Mouse (Mus musculus): ENCODE measurements at regions not wholly inside any gene's neighbourhood (a gene's known extent, or its start where the extent isn't known, plus 50 kb on each side); places are given as distances from the start of the nearest gene placed in this dataset.

DNA sequence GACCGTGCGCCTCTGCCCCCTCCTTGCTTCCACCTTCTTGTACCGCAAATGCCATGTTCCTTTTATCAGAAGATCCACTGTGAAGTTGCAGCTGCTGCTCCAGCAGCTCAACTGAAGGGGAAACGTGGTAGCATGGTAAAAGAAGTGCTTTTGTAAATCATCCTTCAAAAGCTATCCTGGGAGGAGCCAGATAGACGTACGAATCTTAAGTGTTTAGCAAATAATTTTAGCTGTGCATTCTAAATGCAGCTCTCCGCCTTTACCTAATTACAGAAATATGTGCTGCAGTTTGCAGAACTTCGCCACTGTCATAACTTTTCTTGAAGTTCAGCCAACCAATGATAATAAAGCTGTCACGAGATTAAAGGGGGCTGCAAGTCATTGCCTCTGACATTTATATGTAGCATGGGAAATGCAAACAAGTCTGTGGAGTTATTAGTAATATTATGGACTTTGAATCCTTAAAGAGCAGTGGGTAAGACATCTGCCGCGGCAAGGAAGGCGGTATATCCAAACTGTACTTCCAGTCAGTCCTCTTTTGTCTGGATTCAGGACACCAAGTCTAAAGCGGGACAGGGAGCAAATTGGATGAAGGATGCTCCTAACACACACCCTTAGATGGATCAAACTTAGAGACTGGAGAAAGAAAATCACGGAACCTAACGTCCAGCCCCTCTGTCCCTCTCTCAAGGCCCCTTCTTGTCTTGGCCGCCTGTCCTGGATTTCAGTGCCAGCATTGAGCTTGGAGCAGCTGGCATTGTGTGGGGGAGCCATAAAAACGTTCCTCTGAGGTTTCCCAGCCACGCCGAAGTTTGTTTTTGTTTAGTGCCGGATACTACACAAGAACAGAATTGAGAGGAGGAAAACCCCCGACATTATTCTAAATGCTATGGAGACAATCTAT, 320.7 kb downstream of the Epha7 start:
- no peak for DNase-seq (ENCODE audit: low read depth, low spot score)

DNA sequence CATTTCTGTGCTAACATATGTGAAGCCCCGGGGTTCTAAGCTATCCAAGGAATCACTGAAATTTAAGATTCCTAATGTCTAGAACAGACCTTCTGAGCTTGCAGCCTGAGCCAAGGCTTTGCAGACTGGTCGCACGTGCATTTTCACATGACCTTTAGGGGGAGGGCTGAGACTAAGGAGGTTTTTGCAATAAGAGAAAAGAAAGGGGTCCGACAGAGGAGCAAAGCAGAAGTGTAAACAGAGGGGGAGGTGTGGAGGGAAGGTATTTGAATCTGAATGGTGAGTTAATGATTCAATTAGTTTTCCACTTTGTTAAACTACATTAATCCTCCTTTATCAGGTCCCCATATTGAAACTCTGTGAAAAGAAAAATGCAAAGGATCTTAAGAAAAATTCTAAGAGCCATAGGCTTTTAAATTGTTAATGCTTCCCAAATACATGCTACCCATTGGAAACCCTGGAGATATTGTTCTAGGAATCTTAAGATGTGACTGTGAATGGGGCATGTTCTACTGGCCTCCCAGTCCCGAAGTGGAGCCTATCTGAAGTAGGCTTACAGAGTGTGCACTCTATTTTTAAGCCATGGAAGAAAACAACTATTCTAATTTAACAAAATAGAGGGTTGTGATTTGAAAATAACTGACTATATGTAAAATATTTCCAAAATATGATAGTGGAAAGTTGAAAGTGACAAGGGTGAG, 322.9 kb downstream of the Epha7 start:
- DNase-seq (ENCODE audit: low read depth, low spot score), result no peak

DNA sequence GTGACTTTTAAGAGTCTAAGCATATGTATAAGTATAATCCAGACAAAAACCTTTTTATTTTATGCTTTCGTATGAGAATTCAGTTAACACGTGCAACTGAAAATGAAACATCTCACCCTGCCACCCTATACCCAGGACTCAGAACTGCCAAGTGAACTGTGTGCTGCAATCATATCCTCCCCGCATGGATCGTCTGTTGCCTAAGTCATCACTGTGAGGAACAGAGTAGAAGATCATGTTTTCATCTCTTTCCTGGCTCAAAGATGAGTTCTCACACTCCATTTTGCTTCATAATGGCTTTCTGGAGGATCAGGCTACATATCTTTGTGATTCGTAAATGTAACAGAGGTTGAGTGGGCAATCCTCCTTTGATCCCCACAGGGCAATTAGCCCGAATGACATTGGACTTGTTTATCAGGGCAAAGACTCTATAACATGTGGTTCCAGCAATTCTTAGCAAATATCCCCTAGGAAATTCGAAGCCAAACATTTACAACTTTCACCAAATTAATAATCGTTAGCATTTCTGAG, 325.9 kb downstream of the Epha7 start:
- DNase-seq (ENCODE audit: low read depth, low spot score), result no peak

DNA sequence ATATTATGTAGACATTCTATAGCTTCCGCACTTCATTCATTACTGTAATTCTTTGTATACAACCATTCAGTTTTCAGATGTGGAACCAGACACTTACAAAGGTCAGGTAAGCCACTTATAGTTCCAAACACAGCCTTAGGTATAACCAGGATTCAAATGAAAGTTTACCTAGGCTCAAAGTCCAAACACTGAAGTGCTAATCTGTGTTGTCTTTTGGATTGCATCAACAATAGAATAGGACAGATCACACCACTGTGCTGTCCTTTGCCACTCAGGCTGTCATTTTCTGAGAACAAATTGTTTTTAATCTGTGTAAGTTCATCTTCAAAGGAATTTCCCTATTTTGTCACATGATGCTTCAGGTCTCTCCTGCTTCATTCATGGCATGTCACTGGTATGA, 330.5 kb downstream of the Epha7 start:
- DNase-seq (ENCODE audit: low read depth, low spot score), result no peak

DNA sequence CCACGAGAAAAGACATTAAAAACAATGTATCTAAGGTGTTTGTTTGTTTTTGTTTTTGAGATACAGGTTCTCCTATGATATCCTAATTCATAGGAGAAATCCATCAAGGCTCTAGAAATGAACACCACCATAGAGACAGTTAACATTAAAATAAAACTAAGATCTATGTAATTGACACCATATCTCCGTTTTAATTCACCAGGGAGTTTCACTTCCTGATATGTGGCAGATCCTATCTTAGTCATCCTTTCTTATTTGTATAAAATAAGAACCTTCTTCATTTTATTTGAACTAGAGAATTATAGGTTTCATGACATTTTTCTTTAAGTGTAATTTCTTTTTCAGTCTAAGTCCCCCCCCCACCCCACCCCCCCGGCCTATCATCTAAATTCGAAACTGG, 332.3 kb downstream of the Epha7 start:
- DNase-seq (ENCODE audit: low read depth, low spot score), result no peak

DNA sequence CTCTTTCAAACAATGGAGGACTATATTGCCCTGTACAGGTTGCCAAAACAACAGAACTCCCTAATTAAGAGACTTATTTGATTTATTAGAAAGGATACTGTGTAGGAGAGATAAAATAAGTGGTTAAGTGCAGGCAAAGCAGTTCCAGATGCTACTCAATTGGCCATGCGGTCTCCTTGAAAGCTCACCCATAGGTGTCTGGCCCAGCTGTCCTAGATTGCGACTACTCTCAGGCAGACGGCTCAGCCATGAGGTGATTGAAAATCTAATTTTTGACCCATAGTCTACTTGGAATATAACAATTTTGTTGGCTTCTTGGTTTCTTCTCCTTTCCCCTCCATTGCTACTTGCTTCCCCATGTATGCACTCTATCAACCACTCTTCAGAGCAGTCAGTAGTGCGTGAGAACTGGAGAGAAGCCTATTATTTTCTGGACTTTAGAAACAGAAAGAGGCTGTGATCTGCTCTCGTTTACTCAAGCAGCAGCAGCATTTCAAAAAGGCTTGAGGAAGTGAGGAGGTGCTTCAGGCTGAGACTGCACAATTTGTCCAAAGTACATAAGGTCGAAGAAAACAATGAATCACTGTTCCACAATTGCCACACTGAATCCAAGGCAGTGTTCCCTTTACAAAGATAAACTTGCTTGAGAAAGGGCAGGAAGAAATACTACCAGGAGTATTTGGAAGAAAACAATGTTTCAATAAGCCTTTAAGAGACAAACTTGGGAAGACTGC, 339.4 kb downstream of the Epha7 start:
- no peak for DNase-seq (ENCODE audit: low read depth, low spot score)

- no peak for DNase-seq (ENCODE audit: low read depth, low spot score)
Measured at GRCm38 (mm10) chr4:29182494-29182893, 369.6 kb downstream of the Epha7 start.

DNA sequence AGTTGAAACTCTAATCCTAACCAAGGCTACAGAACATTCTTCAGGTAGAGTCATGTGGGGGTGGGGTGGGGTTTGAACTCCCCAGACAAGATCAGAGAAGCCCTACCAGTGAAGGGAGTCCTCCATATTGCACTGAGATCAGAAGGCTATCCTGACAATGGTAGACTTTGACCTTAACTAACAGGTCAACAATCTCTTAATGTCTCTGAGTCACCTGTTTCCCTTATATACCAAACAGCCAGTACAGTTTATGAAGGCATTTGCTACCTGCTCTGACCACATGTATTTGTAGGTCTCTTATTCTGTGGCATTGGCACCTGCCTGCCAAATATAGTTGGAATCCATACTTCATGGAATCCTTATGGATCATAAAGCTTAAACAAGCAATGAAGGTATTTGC, 370.5 kb downstream of the Epha7 start:
- no peak for DNase-seq (ENCODE audit: low read depth, low spot score)

GRCm38 (mm10) chr4:29183818-29184217, 370.9 kb downstream of the Epha7 start:
- DNase-seq (ENCODE audit: low read depth, low spot score), result no peak

GRCm38 (mm10) chr4:29200976-29201375, 388.0 kb downstream of the Epha7 start:
- DNase-seq (ENCODE audit: low read depth, low spot score), result no peak

Data from c-Kit-negative CD71-positive TER-119-positive erythroid progenitor cells, embryonic 14.5 days (primary cell).